Mouse (Mus musculus): ENCODE data around the gene Pkd1l1. TPM values are rescaled to one million over a fixed set of nuclear protein-coding genes. Genes with fewer than 3 reads are reported as not detected.

The Pkd1l1 gene
- 0.64 and 0.82 TPM in 2 replicates for polyA plus RNA-seq (2011; ENCODE audit: insufficient read depth, insufficient read length, low read depth, missing spikeins)

DNA sequence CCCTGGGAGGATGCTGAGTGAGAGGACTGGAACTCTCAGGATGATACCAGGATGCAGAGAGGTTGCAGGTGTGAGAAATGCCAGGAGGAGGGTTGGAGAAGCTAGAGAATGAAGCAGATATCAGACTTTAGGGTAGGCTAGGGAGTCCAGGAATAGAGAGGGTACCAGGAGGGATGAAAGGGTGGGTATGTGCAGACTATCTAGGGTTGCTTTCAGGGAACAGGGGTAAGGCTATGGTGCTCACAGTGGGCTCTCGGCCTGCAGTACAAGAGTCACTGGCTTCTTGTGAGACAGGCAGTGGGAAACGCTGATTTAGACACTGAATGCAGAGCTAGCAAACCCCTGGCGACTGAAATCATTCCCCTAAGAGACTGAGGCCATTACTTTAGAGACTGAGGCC, at the start of gene Pkd1l1:
Gene Pkd1l1, minus strand, starts transcription at position 101 of the 400 bp plus-strand sequence.
- no peak within 1 kb of the TSS for H3K9ac ChIP-seq (ENCODE audit: low read depth, poor library complexity, severe bottlenecking)
- H3K27me3 ChIP-seq (ENCODE audit: control insufficient read depth, insufficient read depth, low read length, poor library complexity, severe bottlenecking) = no peaks in the 10 kb centered on the region
- H3K27ac ChIP-seq (ENCODE audit: insufficient read depth, low read length) = no peak within 1 kb of the TSS
- H3K36me3 ChIP-seq (ENCODE audit: control insufficient read depth, insufficient read depth, low read length, poor library complexity, severe bottlenecking) = no peaks in the 10 kb centered on the region
- no peaks in the 10 kb centered on the region for H3K4me1 ChIP-seq (ENCODE audit: control insufficient read depth, insufficient read depth, low read length)
- TF ChIP-seq POLR2A (IDR thresholded peaks at IDR 0.05; ENCODE audit: insufficient read depth, low read length) = no peak
- no peak for TF ChIP-seq EP300 (IDR thresholded peaks at IDR 0.05; ENCODE audit: insufficient read depth, low read depth, low read length)
- TF ChIP-seq CTCF (IDR thresholded peaks at IDR 0.05; ENCODE audit: low read depth, low read length) = no peak
- no peak within 1 kb of the TSS for H3K4me3 ChIP-seq (ENCODE audit: low read depth, low read length)
- H3K9me3 ChIP-seq (replicated peaks; ENCODE audit: control insufficient read depth, insufficient read depth, low read length, poor library complexity, severe bottlenecking) = no peaks in the 10 kb centered on the region

- Histone ChIP-seq H3K4me3 (ENCODE audit: low read depth, low read length) (no peak overlapping the region), H3K4me1 (ENCODE audit: control insufficient read depth, insufficient read depth, low read length) (no peaks in the 10 kb centered on the region), H3K9me3 (replicated peaks; ENCODE audit: control insufficient read depth, insufficient read depth, low read length, poor library complexity, severe bottlenecking) (no peaks in the 10 kb centered on the region), H3K27ac (ENCODE audit: insufficient read depth, low read length) (no peak overlapping the region), H3K27me3 (ENCODE audit: control insufficient read depth, insufficient read depth, low read length, poor library complexity, severe bottlenecking) (no peaks in the 10 kb centered on the region), H3K9ac (ENCODE audit: low read depth, poor library complexity, severe bottlenecking) (no peak overlapping the region), H3K36me3 (ENCODE audit: control insufficient read depth, insufficient read depth, low read length, poor library complexity, severe bottlenecking) (no peaks in the 10 kb centered on the region)
- TF ChIP-seq CTCF (IDR thresholded peaks at IDR 0.05; ENCODE audit: low read depth, low read length) (no peak), POLR2A (IDR thresholded peaks at IDR 0.05; ENCODE audit: insufficient read depth, low read length) (no peak), EP300 (IDR thresholded peaks at IDR 0.05; ENCODE audit: insufficient read depth, low read depth, low read length) (no peak)
Observed at GRCm38 (mm10) chr11:9020207-9020606, 47.1 kb upstream of the Pkd1l1 start.

- TF ChIP-seq CTCF (IDR thresholded peaks at IDR 0.05; ENCODE audit: low read depth, low read length) (no peak), POLR2A (IDR thresholded peaks at IDR 0.05; ENCODE audit: insufficient read depth, low read length) (no peak), EP300 (IDR thresholded peaks at IDR 0.05; ENCODE audit: insufficient read depth, low read depth, low read length) (no peak)
Observed at GRCm38 (mm10) chr11:9018491-9019267, 45.6 kb upstream of the Pkd1l1 start.

DNA sequence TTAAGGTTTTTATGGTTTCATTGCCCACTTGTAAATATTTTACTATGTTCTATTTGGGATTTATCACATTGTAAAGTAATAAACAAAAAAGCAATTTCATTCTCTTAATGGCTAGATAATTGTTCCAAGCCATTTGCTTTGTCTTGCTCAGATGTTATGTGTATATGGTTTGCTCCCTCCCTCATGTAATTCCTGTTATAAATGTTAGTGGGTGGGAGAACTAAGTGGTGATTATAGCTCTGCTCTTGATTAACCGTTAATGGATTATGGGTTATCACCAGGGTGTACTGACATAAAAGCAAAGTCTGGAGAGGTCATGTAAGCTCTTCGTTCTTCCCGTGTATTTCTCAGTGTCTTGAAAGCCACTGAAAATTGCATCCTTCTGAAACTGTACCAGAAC, 41.7 kb upstream of the Pkd1l1 start:
- no peak overlapping the region for H3K9ac ChIP-seq (ENCODE audit: low read depth, poor library complexity, severe bottlenecking)
- no peaks in the 10 kb centered on the region for H3K36me3 ChIP-seq (ENCODE audit: control insufficient read depth, insufficient read depth, low read length, poor library complexity, severe bottlenecking)
- no peaks in the 10 kb centered on the region for H3K9me3 ChIP-seq (replicated peaks; ENCODE audit: control insufficient read depth, insufficient read depth, low read length, poor library complexity, severe bottlenecking)
- H3K27ac ChIP-seq (ENCODE audit: insufficient read depth, low read length) = no peak overlapping the region
- H3K4me1 ChIP-seq (ENCODE audit: control insufficient read depth, insufficient read depth, low read length) = no peaks in the 10 kb centered on the region
- no peak overlapping the region for H3K4me3 ChIP-seq (ENCODE audit: low read depth, low read length)
- no peak for TF ChIP-seq EP300 (IDR thresholded peaks at IDR 0.05; ENCODE audit: insufficient read depth, low read depth, low read length)
- no peak for TF ChIP-seq POLR2A (IDR thresholded peaks at IDR 0.05; ENCODE audit: insufficient read depth, low read length)
- TF ChIP-seq CTCF (IDR thresholded peaks at IDR 0.05; ENCODE audit: low read depth, low read length) = no peak
- H3K27me3 ChIP-seq (ENCODE audit: control insufficient read depth, insufficient read depth, low read length, poor library complexity, severe bottlenecking) = peaks cover 2% of the 10 kb centered on the region; the same call in 1 of the 2 replicates

More at GRCm38 (mm10) chr11:9018491-9019267, 45.6 kb upstream of the Pkd1l1 start:
- H3K9ac ChIP-seq (ENCODE audit: low read depth, poor library complexity, severe bottlenecking) = no peak overlapping the region
- no peaks in the 10 kb centered on the region for H3K9me3 ChIP-seq (replicated peaks; ENCODE audit: control insufficient read depth, insufficient read depth, low read length, poor library complexity, severe bottlenecking)
- H3K27ac ChIP-seq (ENCODE audit: insufficient read depth, low read length) = no peak overlapping the region
- no peaks in the 10 kb centered on the region for H3K4me1 ChIP-seq (ENCODE audit: control insufficient read depth, insufficient read depth, low read length)
- H3K36me3 ChIP-seq (ENCODE audit: control insufficient read depth, insufficient read depth, low read length, poor library complexity, severe bottlenecking) = no peaks in the 10 kb centered on the region
- no peak overlapping the region for H3K4me3 ChIP-seq (ENCODE audit: low read depth, low read length)
- peaks cover 2% of the 10 kb centered on the region; the same call in 1 of the 2 replicates for H3K27me3 ChIP-seq (ENCODE audit: control insufficient read depth, insufficient read depth, low read length, poor library complexity, severe bottlenecking)

DNA sequence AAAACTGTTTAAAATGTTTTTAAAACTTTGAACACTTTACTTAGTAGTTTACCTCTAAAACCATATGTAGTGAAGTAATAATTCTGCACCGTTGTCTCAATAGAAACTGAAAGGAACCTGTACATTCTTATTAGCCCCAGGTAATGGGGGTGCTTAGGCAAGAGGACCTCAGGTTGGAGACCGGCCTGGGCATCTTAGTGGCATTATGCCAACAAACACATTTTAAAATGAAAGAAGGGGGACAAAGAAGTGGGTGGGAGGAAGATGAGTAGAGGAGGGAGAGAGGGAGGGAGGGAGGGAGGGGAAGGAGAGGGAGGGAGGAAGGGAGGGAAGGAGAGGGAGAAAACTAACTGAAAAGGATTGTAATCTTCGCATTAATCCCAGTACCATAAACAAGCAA, 38.3 kb upstream of the Pkd1l1 start:
- Histone ChIP-seq H3K9me3 (replicated peaks; ENCODE audit: control insufficient read depth, insufficient read depth, low read length, poor library complexity, severe bottlenecking) (no peaks in the 10 kb centered on the region), H3K4me1 (ENCODE audit: control insufficient read depth, insufficient read depth, low read length) (no peaks in the 10 kb centered on the region), H3K4me3 (ENCODE audit: low read depth, low read length) (peak overlapping the region; percentile 94), H3K27ac (ENCODE audit: insufficient read depth, low read length) (no peak overlapping the region), H3K27me3 (ENCODE audit: control insufficient read depth, insufficient read depth, low read length, poor library complexity, severe bottlenecking) (peaks cover 2% of the 10 kb centered on the region; the same call in 1 of the 2 replicates), H3K36me3 (ENCODE audit: control insufficient read depth, insufficient read depth, low read length, poor library complexity, severe bottlenecking) (peaks cover 10% of the 10 kb centered on the region; the same call in 1 of the 2 replicates), H3K9ac (ENCODE audit: low read depth, poor library complexity, severe bottlenecking) (peak overlapping the region; percentile 85)
- TF ChIP-seq EP300 (IDR thresholded peaks at IDR 0.05; ENCODE audit: insufficient read depth, low read depth, low read length) = no peak
- TF ChIP-seq POLR2A (IDR thresholded peaks at IDR 0.05; ENCODE audit: insufficient read depth, low read length) = no peak
- TF ChIP-seq CTCF (IDR thresholded peaks at IDR 0.05; ENCODE audit: low read depth, low read length) = no peak

DNA sequence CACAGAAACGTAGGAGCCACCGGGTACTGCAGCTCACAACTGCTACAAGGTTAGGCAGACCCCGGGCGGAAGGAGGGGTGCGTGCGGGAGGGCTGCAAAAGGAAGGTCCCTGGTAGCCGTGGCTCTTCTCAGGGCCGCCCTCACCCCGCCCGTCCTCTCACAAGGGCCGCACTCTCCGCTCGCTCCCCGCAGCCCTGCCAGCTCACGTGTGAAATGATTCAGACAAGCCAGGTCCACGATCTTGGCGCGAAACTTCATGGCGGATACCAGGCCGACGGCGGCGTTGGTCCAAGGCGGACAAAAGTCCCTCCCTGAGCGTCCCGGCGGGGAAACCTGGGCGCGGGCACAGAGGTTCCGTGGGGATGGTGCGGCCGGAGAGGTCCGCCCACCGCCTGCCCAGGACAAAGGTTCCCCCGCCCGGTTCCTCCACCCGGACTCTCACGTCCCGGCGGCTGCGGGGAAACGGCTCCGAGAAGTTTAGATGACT, 37.8 kb upstream of the Pkd1l1 start, which contains the start of gene Hus1:
Gene Hus1, minus strand, starts transcription at position 339 of the 487 bp plus-strand sequence.
- Histone ChIP-seq H3K27me3 (ENCODE audit: control insufficient read depth, insufficient read depth, low read length, poor library complexity, severe bottlenecking) (peaks cover 2% of the 10 kb centered on the region; the same call in 1 of the 2 replicates), H3K9me3 (replicated peaks; ENCODE audit: control insufficient read depth, insufficient read depth, low read length, poor library complexity, severe bottlenecking) (no peaks in the 10 kb centered on the region), H3K4me1 (ENCODE audit: control insufficient read depth, insufficient read depth, low read length) (no peaks in the 10 kb centered on the region), H3K27ac (ENCODE audit: insufficient read depth, low read length) (peak within 1 kb of the TSS; percentile 42), H3K9ac (ENCODE audit: low read depth, poor library complexity, severe bottlenecking) (peak within 1 kb of the TSS; percentile 85), H3K4me3 (ENCODE audit: low read depth, low read length) (peak within 1 kb of the TSS; percentile 94), H3K36me3 (ENCODE audit: control insufficient read depth, insufficient read depth, low read length, poor library complexity, severe bottlenecking) (peaks cover 13% of the 10 kb centered on the region; the same call in 1 of the 2 replicates)
- TF ChIP-seq CTCF (IDR thresholded peaks at IDR 0.05; ENCODE audit: low read depth, low read length) = no peak
- peak; percentile 45 for TF ChIP-seq POLR2A (IDR thresholded peaks at IDR 0.05; ENCODE audit: insufficient read depth, low read length)

Measured in ES-Bruce4 (cell line).